Mouse (Mus musculus) A20 (cell line): Measurements from ENCODE around the gene Rbms1.

Source experiments
- DNase-seq: peaks from one replicate; pipeline ENCODE4 v3.0.0-alpha.2; 2011; ENCODE audit warnings: low read depth, low spot score

The Rbms1 gene

DNA sequence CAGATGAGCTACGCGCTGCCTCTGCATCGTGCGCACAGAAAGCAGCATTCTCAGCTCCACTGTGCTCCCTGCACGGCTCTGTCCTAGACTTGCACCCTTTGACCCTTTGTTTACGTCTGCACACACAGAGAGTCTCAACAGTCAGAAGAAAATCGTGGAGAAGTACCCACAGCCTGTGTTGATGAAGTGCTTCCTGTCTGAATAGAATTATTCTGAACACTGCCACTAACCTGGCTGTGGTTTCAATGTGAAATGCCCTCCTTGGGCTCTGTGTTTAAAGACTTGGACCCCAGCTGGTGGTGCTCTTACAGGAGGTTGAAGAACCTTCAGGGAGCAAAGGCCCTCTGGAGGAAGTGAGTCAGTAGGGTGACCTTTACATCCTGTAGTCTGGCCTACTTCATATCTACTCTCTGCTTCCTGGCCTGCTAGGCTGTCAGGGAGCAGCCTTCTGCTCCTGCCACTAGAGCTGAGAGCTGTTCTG, 153.5 kb downstream of the Rbms1 start:
- DNase-seq = no peak

DNA sequence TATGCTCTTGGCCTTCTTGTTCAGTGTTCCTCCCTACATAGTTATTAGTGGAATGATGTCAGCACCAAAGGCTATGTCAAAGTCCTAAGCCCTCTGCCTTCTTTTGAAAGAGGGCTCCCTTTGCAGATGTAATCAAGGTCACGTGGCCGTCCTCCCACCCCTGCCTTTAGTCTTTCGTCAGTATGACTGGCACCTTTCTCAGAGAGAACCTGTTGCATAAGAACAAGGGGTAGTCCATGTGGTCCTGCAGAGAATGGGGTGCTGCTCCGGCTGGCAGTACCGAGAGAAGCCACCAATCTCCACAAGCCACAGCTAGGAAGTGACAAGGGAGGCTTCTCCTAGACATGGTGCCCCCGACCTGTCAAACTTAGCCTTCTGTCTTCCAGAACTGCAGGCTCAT, 154.2 kb downstream of the Rbms1 start:
- no peak for DNase-seq

DNA sequence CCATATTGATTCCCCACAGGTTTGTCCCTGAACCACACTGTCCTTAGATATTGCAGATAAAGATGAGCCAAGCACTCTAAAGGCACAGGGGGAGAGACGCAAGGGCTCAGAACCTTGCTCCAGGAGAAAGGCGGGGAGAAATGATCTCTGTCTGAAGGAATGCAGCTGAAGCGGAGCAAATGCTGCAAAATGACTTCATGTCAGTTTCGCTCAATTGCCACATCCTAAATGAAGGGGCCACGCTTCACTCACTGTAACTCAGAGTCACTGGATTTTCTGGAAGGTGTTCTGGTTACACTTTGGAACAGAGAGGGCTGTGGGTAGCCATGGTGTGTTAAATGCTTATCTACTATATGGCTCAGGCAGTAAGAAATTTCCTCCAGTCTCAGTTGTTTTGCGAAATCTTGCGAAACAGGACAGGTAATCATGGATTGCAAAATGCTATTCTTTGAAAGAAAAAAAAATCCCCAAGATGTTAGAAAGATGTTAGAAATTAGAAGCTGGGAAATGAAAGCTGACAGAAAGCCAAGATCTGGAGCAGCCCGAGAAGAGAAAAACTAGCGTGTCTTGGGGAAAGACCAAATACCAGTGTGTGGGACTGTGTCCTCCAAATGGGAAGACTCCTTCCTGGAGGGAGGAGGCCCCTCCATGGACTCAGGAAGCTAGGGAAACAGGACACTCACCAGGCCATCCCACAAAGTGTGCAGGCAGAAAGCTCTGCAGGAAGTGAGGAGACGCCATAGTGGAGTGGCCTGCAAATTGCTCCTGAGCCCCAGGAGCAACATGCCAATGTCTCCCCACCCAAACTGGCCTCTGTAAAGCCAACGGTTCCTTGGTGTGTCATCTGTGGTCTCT, 155.4 kb downstream of the Rbms1 start:
- DNase-seq = no peak

DNA sequence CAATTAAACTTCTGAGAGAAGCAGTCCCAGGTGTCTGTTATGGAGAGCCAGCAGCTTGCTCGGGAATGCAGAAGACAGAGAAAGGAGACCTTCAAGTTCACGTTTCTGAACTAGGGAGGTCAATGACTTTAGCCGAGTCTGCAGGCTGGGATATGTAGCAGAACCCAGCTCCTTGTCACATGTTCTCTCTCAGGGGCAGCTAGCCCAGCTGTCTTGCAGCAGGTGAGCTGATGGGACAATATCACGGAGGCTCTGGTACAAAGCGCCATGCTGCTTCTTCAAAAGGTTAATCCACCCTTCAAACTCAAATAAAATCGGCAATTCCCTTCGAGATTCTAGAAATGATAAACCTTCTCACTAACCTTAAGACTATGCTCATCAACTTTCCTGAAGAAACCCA, 158.2 kb downstream of the Rbms1 start:
- no peak for DNase-seq

DNA sequence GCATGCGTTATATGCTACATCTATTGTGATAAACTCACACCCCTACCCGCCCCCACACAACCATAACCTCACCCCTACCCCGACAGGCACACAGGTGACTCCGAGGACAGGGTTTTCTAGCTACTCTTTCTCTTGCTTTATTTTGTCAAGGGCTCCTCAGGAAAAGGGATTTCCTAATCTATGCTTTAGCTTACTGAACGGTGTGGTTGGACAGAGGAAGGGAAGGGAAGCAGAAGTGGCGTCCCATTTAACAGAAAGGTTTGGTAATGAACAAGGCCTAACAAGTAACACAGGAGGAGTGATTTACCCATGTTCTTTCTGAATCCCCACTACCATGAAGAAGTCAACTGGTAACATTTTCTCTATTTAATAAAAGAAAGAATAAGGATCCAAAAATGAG, 159.6 kb downstream of the Rbms1 start:
- no peak for DNase-seq

DNA sequence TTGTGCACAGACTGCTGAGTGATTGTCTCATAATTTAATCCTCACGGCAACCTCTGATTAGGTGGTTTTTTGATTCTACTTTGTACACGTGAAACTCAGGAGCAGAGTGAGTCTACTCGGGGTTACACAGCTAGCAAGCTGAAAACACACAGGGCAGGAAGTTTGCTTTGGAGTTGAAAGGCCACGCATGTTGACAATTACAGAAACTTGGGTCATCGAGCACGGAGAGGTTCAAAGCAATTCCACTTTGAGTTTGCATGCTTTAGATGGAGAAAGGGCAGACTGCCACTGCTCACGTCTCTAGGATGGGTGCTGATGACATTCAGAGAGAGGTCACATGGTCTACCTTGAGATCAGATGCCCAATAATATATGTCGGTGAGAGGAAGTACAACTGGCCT, 160.2 kb downstream of the Rbms1 start:
- no peak for DNase-seq

DNA sequence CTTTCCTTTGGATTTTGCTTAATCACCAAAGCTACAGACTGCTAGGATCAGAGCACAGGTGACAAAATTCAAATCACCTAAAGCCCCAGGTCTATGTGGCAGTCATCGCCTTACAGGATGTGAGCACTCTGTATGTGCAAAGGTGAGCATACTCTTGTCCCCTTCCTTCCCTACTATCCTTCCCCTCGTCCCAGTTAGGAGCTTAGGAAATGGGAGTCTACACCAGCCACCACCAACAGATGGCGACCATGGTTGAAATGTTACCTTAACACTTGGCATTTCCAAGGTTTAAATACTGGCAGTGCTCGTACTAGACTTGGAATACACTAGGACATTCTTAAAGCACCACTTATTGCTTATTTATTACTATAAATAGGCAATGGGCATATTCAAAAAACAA, 160.8 kb downstream of the Rbms1 start:
- DNase-seq = no peak

DNA sequence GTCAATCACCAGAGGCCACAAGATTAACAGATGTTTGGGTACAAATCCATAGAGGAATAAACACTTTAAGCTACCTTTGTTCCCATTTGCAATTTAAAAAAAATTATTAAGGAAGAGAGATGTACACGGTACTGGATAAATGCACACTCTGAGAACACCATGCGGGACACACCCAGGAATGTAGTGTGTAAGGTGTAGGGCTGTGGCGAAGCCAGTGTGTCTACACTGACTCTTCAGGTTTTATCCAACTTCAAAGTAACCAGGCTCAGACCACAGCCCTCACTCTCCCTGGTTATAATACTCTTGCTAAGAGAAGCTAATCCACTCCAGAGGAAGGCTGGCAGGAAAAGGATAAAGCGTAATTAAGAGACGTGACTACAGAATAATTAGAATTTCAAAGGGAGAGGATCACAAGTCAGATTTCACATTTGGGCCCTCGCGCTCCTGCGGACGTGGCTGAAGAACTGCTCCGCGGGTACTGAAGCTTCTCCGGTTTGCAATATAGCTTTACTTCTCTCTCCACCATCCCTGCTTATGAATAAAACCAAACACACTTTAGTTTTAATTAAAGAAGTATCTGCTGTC, 161.3 kb downstream of the Rbms1 start:
- no peak for DNase-seq

DNA sequence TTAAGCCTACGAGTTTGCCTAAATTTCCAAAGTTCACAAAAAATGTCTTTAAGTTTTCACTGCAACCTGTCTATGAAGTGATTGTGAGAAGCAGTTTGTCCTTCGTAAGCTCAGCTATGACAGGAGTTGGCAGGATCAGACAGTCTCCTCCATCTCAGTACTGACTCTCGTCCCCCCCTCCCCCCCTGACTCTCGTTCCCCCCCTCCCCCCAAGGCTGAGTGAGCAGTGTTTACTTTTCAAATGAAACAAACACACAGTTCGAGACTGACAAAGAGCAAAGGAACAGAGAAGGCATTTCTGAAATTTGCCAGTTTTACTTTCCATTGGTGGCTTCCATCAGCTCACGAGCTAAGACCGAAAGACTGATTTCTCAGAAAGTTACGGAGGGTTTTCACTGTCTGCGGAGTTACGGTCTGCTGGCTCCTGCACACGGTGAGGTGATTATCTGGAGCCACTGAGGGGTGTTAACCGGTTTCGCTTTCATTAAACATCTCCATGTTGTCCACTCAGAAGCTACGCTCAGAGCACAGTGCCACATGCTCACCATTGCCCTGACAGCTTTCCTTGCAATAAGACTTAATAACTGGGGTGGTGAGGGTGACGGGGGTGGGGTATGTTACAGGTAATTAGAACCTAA, 162.0 kb downstream of the Rbms1 start:
- peak; percentile 83 for DNase-seq

DNA sequence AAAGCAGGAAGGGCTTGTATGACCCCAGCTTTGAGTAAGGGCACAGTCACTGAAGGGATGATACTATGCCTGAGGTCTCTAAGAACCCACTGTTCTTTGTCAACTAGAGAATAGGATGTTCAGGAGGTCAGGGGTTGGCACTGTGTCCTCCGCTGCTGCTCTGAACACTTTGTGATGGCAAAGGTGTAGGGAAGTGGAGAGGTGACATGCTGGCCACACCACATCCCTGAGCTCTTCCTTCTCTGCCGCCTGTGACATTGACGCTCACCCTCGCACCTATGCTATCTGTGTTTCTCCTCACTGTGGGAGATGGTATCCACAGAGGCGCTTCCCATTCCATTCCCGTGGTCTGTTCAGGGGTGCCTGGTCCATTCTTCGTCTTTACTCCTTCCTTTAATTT, 163.2 kb downstream of the Rbms1 start:
- DNase-seq = no peak

DNA sequence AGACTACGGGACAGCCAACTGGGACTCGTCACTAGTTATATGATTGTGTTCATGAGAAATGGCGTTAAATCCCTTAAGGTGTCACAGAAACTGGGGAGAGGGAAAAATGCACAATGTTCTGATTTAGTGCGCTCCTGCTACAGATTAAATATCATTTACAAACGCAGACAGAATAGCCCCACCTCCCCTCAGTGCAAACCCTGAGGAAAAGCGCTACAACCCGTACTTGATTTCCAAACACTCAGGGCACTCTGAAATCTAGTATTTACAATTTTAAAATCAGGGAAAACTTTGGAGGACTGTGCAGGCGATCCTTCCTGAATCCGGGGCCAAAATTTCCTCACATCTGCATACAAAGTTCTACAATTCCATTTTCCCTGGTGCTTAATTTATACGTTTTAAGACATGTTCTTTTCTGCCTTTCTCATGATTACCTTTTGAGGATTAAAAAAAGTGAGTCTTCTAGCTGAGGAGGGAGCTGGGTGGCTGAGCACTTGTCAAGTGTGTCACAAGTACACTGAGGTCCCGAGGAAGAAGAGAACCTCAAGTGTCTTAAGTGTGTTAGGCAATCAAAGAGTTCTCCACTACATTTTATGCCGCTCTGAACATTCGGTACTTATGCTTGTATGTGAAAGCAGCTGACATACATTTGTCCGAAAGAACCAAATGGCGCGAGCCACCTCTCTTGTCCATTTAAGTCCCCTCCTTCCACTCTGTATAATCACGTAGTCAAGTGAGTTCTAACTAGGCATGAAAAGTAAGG, 164.0 kb downstream of the Rbms1 start:
- no peak for DNase-seq

DNA sequence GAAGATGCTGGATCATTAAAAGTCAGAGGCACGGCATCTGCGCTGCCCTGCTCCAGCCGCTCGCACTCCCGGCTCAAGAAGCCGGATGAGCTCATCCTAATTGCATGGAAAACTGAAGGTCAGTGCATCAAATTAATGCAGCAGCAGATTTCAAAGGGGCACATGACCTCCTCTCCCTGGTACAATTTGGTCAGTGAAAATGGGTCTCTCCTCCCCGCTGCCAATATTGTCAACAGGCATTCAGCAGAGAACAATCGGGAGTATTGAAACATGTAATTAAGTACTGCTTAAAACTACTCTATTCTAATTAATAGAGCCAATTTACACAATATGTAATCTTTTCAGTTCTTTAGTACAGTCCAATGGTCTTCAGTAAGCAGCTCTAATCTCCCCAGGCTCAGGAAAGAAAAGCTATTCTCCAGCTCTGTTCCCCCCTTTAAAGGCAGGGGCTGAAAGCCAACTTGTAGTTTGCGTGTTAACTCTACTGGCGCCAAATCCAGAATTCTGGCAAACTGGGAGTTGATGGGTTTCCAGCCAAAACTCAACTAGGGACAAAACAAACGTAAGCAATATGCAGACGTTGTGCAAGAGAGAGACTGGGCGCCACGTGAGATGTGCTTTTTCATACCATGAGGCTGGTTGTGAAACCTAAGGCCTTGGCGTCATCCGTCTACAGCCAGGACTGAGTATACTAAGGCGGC, 165.9 kb downstream of the Rbms1 start:
- no peak for DNase-seq

DNA sequence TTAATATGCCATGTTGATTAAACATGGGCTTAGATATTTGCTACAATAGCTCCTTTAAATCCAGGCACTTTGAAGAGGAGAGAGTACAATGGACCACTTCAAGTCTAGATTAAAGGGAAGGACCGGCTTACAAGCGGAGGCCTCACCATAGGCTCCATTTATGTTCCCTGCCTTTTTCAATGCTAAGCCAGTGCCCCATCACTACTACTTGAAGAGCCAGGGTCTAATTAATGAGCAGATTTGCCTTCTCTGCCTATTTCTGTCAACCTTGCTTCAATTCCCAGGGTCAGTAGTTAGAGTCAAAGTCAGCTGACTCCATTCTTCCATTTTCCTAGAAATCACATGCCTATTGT, 166.4 kb downstream of the Rbms1 start:
- DNase-seq = no peak

DNA sequence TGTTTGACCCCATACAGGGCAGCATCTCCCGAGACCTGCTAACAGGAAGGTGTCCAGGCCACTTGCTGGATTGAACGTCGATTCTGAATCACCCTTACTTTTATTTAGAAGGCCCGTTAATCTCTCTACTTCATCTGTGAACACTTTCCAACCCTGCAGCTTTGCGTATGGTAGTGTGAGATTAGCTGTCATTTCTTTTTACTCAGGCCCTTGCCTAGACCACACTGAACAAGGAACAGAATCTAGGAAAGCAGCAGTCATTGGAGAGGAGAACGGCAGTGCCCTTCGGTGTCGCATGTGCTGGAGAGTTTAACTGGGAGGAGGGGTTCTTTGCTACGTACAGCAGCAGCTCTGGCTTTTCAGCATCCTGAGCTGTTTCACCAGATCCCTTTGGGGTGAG, 167.1 kb downstream of the Rbms1 start:
- no peak for DNase-seq

DNA sequence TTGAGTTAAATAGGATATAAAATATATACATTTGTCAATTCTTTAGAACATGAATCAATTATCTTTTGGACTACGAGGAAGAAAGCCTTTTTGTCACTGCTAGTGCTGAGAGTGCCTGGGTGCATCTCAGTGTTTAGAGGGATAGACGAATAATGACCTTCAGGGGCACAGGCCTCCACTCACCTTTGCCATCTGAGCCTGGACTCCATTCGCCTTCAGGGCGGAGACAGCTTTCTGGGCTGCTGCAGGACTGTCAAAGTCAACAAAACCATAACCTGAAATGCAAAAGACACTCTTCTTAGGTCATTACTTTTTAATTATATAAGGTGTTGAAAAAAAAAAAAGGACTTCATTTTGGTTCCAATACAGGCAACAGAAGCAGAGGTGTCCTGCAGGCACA, 170.5 kb downstream of the Rbms1 start:
- DNase-seq = no peak

DNA sequence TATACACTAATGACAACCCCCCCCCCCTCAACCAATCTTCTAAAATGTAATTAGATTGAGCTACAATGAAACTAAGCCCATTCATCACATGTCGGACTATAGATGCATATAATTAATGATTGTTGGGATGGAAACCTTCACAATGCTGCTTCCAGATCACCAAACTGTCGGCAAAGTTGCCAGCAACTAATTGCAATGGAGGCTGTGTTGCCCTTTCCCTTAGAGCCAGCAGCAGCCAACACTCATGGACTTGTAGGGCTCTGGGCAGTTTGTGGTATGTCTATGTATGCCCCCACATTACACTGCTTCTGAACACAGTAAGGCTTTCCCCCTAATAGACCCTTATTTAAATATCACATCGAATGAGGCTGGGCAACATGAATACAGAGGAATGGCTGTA, 173.9 kb downstream of the Rbms1 start:
- no peak for DNase-seq

DNA sequence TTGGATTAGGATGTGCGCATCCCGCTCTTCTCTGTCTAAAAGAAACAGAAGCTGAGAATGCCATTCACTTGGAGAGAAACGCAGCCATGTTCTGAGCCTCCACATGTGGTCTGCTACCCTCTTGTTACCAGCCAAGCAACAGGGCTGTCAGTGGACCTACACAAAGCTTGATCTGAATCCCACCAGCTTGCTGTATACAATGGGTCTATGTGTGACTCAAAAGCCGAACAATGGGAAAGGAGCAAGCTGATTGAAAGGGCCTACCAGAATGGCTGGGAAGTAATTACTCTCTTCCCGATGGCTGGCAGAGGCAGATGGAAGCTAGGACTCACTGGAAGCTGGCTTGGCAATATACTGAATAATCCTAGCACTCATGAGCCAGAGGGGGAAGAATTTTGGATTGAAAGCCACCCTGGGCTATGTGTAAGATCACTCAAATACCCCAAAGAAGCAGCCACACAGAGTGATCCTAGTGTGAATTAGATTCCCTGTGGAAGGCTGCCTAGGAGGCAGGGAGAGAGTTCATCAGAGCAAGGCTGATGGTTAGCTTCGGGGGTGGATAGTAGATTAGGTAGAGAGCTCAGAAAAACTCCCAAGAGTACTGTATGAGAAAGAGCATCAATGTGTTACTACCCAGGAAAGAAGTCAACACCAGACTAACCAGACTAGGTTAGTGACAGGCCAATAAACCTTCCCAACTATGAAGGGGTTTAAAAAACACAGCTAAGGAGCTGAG, 174.7 kb downstream of the Rbms1 start:
- no peak for DNase-seq

DNA sequence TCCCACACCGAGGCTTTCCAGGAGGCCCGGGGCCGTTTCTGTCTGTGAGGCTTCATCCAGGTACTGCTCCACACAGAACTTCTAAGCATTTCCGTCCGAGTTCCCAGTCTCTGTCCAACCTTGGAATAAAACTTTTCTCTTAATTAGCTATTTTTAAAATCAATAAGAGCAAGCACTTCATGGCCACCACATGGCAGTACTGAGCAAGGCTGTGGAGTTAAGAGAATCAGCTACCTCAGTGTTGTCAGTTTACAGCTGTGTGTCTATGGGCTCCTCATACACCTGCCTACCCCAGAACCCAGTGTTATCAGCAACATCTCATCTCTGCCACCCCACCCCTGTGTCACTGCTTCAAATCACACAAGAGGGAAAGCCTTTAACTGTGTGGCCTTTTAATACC, 175.9 kb downstream of the Rbms1 start:
- no peak for DNase-seq

DNA sequence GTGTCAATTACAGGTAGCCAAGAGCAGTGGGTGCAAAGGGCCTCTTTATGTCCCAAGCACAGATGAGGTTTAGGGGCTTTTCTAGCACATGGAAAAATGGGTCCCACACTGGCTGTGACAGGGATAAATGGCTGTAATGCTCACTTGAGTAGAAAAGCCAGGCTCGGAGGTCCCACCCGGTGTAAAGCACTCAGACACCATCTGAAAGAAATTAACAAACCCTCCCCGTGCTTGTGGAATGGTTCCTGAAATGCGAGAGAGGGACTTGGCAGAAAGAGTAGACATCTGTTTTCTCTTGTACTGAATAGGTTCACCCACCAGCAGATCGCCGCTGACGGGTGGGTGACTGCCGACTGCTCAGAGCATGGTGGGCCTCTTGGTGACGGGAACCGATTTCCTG, 176.7 kb downstream of the Rbms1 start:
- DNase-seq = no peak

DNA sequence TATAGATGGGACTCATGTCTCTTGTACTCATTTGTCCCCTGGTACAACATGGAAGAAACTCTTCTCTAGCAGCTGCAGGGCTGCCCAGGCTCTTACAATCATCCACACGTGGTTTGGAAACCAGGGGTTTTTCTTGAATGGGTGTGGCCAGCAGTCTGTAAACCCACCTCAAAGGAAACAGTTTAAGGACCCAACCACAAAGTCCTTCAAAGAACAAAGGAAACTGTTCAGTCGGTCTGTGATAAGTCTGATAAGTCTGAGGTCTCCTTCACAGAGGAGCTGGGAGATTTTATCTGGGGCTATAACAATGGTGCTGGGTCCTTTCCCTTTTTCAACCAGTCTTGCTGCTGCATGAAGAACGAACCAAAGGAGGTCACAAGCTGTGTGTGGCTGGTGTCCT, 188.5 kb downstream of the Rbms1 start:
- DNase-seq = no peak

DNA sequence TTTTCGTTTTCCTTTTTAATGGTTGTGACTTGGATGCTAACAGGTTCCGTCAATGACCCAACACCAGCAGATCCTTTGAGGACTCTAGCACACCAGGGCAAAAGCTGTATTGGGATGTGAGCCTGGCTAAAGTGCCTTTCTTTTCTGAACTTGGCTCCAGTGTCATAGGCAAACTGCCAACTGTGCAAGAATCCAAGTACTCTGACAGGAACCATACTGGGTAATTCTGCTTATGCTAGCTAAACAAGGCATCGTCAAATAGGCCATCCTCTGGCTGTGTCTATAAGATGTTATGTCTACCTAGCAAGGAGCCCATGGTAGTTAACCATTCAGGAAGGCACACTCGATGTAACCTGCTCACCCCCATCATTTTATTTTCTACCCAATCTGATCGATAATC, 189.4 kb downstream of the Rbms1 start:
- no peak for DNase-seq
